Mouse (Mus musculus) gastrocnemius, postnatal 14 days (tissue): ENCODE data around the gene Ctnna3. TPM values are rescaled to one million over a fixed set of nuclear protein-coding genes. Genes with fewer than 3 reads are reported as not detected.
"Not testable (repeated sequence)": the region's sequence is repeated elsewhere in the genome, so short reads cannot be mapped to it uniquely, and the experiment has no call there.

Experiments
- DNase-seq: peaks from one replicate; pipeline ENCODE4 v3.0.0; 2021; ENCODE audit warnings: mixed read lengths
- intact Hi-C: fragments of 180-260 bp; cut with DNase I; formaldehyde crosslinking; loops from one replicate; pipeline ENCODE4 v1.15.1; 2025; ENCODE audit warnings: low total_unique reads
- total RNA-seq, 2 experiments: library from RNA; stranded (reverse); gene quantifications; 2 replicates each; pipeline ENCODE4 v1.2.3; 2021

Ctnna3 gene
- total RNA-seq, 2 experiments from 2014 or later: 19.1 to 20.2 TPM

DNA sequence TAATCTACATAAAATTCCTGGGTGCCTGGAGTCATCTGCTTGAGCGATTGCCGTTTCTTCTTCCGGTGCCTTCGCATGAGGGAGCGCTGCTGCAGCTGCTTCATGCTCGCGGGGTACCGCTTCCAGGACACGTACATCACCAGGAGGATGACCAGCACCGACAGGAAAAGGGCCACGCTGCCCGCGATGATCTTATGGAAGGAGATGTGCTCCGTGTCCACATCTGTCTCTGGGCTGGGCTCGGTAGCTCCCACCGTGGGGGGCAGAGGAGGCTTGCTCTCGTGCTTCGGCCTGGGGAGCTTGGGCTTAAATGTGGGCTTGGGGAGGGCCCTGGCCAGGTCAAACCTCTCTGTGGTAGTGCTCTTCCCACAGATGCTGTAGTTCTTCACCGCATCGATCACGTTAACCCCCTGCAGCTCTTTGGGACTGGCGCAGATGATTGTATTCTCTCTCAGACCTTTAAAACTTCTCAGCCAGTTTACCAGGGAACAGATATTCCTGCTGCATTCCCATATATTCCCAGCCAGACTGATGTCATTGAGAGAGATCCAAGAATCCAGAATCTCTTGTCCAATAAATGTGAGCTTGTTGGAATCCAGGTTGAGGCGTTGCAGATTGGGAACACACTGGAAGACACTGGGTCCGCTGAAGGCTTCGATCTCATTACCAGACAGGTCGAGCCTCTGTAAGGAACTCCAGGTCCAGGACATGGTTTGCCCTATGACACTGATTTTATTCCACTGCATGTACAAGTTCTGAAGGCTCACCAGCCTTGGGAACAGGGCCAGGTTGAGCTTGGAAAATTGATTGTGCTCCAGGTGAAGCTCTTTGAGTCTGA is 658.3 kb downstream of the Ctnna3 start:
- intact Hi-C loops: loop anchor here (10.0 kb wide), 1 partner anchor 187 kb away; no protein-coding TSS in a partner anchor

DNA sequence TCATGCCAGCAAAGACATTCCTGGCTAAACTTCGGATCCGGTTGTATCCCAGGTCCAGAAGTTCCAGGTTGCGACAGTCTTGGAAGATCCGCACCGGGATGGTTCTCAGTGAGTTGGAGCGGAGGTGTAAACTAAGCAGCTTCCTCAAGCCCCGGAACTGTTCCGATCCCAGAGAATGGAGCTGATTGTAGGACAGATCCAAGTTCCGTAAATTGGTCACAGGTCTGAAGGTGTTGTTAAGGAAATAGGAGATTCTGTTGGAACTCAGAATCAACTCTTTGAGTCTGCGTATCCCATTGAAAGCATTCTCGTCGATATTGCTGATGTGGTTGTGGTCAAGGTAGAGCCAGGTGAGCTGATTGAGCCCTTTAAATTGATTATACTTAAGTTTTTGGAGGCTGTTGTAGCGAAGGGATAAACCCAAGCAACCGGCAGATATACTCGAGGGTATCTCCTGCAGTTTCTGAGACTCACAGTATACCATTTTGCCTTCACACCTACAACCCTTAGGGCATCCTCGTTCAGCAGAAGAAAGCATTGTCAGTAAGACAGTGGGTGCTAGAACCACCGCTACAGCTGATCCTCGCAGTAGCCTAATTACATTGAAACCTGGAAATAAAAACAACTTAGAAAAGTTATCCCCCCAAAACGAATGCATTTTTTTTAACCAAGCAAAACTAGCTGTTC is 659.0 kb downstream of the Ctnna3 start:
- no peak for DNase-seq
- intact Hi-C loops: loop anchor here (10.0 kb wide), 1 partner anchor 186 kb away; no protein-coding TSS in a partner anchor

More for the DNA sequence above, 658.3 kb downstream of the Ctnna3 start:
- DNase-seq: peak; percentile 10

GRCm38 (mm10) chr10:64089680-64090460 is 660.0 kb downstream of the Ctnna3 start, which contains the start of gene Lrrtm3:
Gene Lrrtm3 (minus strand): TSS chr10:64090277.
- intact Hi-C loops: loop anchor here (10.0 kb wide), 1 partner anchor 185 kb away; no protein-coding TSS in a partner anchor

GRCm38 (mm10) chr10:64096532-64096931 is 666.6 kb downstream of the Ctnna3 start:
- intact Hi-C loops: no loop called here
- no peak for DNase-seq

More at GRCm38 (mm10) chr10:64089680-64090460, 660.0 kb downstream of the Ctnna3 start, which contains the start of gene Lrrtm3:
- DNase-seq: peak; percentile 25

DNA sequence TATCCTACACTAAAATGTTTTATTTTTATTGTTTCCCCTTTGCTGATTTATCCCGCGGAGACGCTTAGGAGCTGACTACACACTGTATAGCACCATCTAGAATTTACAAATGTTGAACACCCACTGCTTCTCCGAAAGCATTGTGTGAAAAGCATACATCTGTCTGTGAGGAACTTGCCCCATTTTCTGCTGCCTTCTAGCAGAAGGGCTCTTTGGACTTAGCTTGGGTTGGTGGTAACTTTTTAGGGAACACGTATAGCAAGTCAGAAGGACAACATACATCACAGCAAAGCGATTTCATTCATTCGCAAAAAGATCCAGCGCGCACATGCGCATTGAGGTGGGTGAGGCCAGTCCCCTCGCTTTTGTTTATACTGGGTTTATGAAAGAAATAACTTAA is 685.3 kb downstream of the Ctnna3 start:
- DNase-seq: no peak
- intact Hi-C loops: no loop called here

- no peak for DNase-seq
Observed at GRCm38 (mm10) chr10:64118833-64119232, 688.9 kb downstream of the Ctnna3 start.

DNA sequence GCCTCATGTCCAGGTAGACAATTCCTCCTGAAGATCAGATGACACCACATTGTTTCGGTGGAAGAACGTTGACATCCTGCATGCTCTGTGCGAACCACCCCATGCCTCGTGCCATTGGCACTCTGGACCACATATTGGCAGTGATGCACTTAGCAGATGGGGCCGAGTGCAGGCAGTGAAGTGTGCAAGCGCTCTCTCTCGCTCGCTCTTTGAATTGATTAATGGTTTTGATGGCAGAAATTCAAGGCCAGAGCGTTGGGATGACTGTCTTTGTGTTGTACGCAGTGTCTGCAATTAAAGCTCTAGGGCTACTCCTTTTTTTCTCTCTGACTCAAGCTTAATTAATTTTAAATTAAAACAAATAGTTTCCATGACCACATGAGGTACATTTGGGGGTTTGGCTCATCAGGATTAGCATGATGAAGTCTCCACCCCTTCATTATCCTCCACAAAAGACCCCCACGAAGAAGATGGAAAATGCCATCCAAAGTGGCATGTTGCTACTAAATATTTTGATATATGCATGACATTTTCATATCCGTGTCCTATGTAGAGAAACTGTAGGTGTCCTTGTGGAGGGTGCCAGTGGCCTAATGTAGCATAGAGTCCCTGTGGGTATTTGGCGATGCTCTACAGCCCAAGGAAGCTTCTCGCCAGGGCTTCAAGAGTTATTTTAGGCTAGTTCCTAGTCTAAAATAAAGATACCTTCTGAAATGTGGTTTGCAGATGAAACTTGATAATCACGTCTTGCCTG is 700.7 kb downstream of the Ctnna3 start:
- no peak for DNase-seq
- intact Hi-C loops: no loop called here

More at GRCm38 (mm10) chr10:64118833-64119232, 688.9 kb downstream of the Ctnna3 start:
- intact Hi-C loops: no loop called here

GRCm38 (mm10) chr10:64133461-64133860 is 703.6 kb downstream of the Ctnna3 start:
- intact Hi-C loops: no loop called here

DNA sequence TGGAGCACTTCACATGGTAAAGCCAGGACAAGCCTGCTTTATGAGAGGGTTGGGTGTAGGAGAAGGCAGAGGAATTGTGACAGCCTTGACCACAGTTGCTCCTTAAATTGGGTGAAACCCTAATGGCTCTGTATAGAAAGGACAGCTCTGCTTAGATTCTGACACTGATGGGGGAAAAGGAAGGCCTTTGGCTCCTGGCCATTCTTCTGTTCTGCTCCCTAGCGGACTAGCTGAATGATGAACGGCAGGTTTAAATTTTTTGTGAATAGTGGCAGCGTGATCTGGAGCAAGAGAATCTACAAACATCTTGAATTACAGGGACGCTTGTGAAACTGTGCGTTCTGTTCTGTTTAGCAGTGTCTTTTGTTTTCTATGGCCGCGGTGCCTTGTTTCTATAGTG is 705.6 kb downstream of the Ctnna3 start:
- intact Hi-C loops: no loop called here
- no peak for DNase-seq

More at GRCm38 (mm10) chr10:64133461-64133860, 703.6 kb downstream of the Ctnna3 start:
- no peak for DNase-seq

DNA sequence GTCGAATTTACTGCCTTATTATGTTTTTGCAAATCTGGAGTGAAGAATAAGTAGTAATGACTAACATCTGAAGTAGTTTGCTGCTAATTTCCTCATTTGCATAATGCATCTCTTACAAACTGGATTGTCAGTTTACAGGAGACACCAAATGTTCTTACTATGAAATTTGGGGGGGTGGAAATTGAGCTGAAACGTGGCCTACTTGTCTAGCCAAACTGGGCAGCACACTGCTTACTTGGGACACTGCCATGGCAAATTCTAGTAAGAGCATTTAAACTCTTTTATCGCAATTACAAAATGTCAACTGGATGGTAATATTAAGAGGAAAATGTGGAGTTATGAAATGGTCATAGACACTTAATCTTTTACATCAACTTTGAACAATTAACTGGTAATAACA is 716.6 kb downstream of the Ctnna3 start:
- no peak for DNase-seq
- intact Hi-C loops: no loop called here

DNA sequence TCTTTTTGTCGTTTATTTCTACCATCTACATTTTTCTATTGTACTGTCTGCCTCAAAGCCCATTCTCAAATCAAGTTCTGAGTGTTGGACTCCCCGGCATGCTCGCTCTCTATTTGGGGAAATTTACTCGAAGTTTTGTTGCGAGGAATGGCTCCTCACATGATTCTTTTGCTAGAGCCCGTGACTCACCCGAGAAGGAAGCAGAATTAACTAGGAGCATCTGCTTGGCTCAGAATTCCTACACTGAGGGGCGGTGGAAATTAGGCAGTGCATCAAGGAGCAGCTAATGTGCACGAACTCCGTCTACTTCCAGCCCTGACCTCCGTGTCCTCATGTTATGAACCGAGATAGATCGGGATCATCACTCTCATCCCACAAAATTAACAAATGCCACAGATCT is 751.8 kb downstream of the Ctnna3 start:
- intact Hi-C loops: no loop called here

GRCm38 (mm10) chr10:64182731-64183130 is 752.8 kb downstream of the Ctnna3 start:
- intact Hi-C loops: no loop called here
- no peak for DNase-seq

More for the DNA sequence above, 751.8 kb downstream of the Ctnna3 start:
- no peak for DNase-seq

DNA sequence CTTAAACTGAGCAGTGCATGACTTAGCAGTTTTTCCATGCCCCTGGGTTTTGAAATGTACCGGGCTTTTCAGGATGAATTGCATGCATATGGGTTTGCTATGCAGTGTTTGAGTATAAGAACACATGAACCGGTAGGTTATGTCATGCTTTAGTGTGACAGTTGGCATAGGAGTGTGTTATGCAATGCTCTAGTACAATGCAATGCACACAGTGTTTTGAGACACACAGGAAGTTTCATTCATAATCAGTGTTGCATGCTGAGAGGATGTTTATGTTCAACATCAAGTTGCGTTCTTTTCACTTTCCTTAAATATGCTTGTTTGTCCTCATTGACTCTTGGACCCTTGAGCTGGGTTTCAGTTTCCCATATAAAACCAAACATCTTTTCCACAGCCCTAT is 758.1 kb downstream of the Ctnna3 start:
- intact Hi-C loops: no loop called here
- DNase-seq: no peak

DNA sequence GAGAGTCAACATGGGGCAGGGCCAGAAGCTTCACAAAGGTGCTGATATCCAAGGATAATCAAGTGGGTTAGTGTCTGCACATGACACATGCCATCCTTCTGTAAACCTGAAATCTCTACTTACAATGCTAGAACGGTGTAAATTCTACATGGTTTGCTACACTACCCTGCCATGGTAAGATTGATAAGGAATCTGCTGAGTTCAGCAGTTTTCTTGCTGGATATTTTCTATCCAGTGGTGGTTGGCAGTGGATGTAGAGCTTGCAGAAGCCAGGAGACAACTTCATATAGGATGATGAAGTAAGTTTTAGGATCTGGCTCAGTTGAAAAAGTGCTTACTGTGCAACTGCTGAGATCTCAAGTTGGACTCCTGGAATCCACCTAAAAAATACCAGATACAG is 767.7 kb downstream of the Ctnna3 start:
- DNase-seq: no peak
- intact Hi-C loops: no loop called here

GRCm38 (mm10) chr10:64215632-64216031 is 785.7 kb downstream of the Ctnna3 start:
- intact Hi-C loops: no loop called here
- no peak for DNase-seq

- intact Hi-C loops: no loop called here
Observed at GRCm38 (mm10) chr10:64223023-64223422, 793.1 kb downstream of the Ctnna3 start.

DNA sequence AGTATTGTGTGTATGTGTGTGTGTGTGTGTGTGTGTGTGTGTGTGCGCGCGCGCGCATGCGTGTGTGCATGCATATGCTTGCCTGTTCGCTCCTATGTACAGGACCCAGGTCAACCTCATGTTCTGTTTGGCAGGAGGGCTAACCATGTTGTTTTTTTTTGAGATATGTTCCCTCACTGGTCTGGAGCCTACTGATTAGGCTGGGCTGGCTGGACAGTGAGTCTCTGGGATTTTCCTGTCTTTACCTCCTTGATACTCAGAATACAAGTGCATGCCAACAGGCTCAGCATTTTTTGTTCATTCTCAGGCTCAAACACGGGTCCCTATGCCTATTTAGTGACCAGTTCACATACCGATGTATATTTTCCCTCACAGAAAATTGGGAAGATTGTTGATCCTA is 794.1 kb downstream of the Ctnna3 start:
- intact Hi-C loops: no loop called here
- no peak for DNase-seq

More at GRCm38 (mm10) chr10:64223023-64223422, 793.1 kb downstream of the Ctnna3 start:
- DNase-seq: no peak

- intact Hi-C loops: no loop called here
- DNase-seq: no peak
Observed at GRCm38 (mm10) chr10:64224424-64224823, 794.5 kb downstream of the Ctnna3 start.

- intact Hi-C loops: not testable (repeated sequence)
Observed at GRCm38 (mm10) chr10:64225826-64226225, 795.9 kb downstream of the Ctnna3 start.

More at GRCm38 (mm10) chr10:64225826-64226225, 795.9 kb downstream of the Ctnna3 start:
- DNase-seq: not testable (repeated sequence)
